ENCODE assay signal across 9 mouse cellular contexts in genomic region chr7:139298446-139298845, GRCm38 (mm10). TPM values are rescaled to one million over a fixed set of nuclear protein-coding genes. Genes with fewer than 3 reads are reported as not detected.
DNase-seq lines count a peak whose midpoint lies in the region; ATAC-seq lines count a peak whose summit lies in the region.
"Had no signal": no experiment of that assay in that cellular context is flagged by ENCODE, and none has a peak within 500 bp of the region (broad histone marks: within the 10 kb centered on the region; RNA-seq: fewer than 3 reads in every experiment).

No protein-coding gene starts in this region.

- no peaks in the 10 kb centered on the region for H3K36me3 ChIP-seq in limb, embryonic 11.5 days (ENCODE audit: control insufficient read depth, insufficient read depth, low read length)
- H3K36me3 ChIP-seq in stomach, embryonic 14.5 days (ENCODE audit: control insufficient read depth, insufficient read depth, low read length), result no peaks in the 10 kb centered on the region
- H3K36me3 ChIP-seq: limb, embryonic 15.5 days had no signal

- no peak overlapping the region for H3K9ac ChIP-seq in limb, embryonic 11.5 days (ENCODE audit: low read length)
- H3K9ac ChIP-seq in stomach, embryonic 14.5 days (replicated peaks; ENCODE audit: low read depth, low read length), result no peak overlapping the region
- H3K9ac ChIP-seq: limb, embryonic 15.5 days had no signal

- WGBS in limb, embryonic 11.5 days, result 47% methylated on average over 4 of the region's 4 CpGs
- 47% methylated on average over 4 of the region's 4 CpGs for WGBS in stomach, embryonic 14.5 days

- peak; percentile 20; the same call in 1 of the 2 replicates for ATAC-seq in limb, embryonic 11.5 days (ENCODE audit: insufficient number of reproducible peaks, low FRiP score, low TSS enrichment, low read depth)
- ATAC-seq in stomach, embryonic 14.5 days (ENCODE audit: insufficient number of reproducible peaks, insufficient read depth, low FRiP score, low read depth), result peak; percentile 26; the same call in 1 of the 2 replicates

- no peak overlapping the region for H3K4me3 ChIP-seq in limb, embryonic 11.5 days (ENCODE audit: low read depth, low read length)
- H3K4me3 ChIP-seq in stomach, embryonic 14.5 days (ENCODE audit: low read depth, low read length), result no peak overlapping the region
- H3K4me3 ChIP-seq: limb, embryonic 15.5 days had no signal

- DNase-seq in adrenal gland, adult (ENCODE audit: inconsistent age in 2 of 2, low spot score in 1 of 2), result peak; percentile 42 to 67
- DNase-seq in adrenal gland, adult 18-20 months (ENCODE audit: low spot score in 2 of 2), result no peak
- DNase-seq in left cerebral cortex, postnatal 4 days, result peak; percentile 55
- no peak for DNase-seq in left cerebral cortex, postnatal 14 days (ENCODE audit: low spot score in 2 of 2)
- peak; percentile 46 for DNase-seq in limb, embryonic 11.5 days (ENCODE audit: low spot score)
- DNase-seq in spleen, postnatal 10 days (ENCODE audit: low spot score in 2 of 2), result no peak
- no peak for DNase-seq in heart, postnatal 36 days

- H3K9me3 ChIP-seq in limb, embryonic 11.5 days (ENCODE audit: control insufficient read depth, low read length), result no peaks in the 10 kb centered on the region
- H3K9me3 ChIP-seq in stomach, embryonic 14.5 days (ENCODE audit: control insufficient read depth, low read depth, low read length), result no peaks in the 10 kb centered on the region
- H3K9me3 ChIP-seq: limb, embryonic 15.5 days had no signal

- intact Hi-C loops in left cerebral cortex, postnatal 4 days (cut with DNase I), result loop anchor here (2.0 to 10.0 kb wide), 3 partner anchors 64 to 171 kb away; no protein-coding TSS in a partner anchor
- intact Hi-C loops in left cerebral cortex, postnatal 14 days (cut with DNase I), result loop anchor here (2.0 to 10.0 kb wide), 2 partner anchors 90 to 174 kb away; no protein-coding TSS in a partner anchor
- intact Hi-C loops in heart, postnatal 36 days (cut with DNase I), result loop anchor here (2.0 to 5.0 kb wide), 3 partner anchors 22 to 176 kb away; no protein-coding TSS in a partner anchor

- no peaks in the 10 kb centered on the region for H3K4me1 ChIP-seq in limb, embryonic 11.5 days (ENCODE audit: control insufficient read depth, insufficient read depth, low read length)
- H3K4me1 ChIP-seq in stomach, embryonic 14.5 days (ENCODE audit: control insufficient read depth, insufficient read depth, low read length), result peaks cover 3% of the 10 kb centered on the region; the same call in 1 of the 2 replicates

- H3K4me2 ChIP-seq in limb, embryonic 11.5 days (ENCODE audit: low read depth, severe bottlenecking), result no peak overlapping the region
- H3K4me2 ChIP-seq in stomach, embryonic 14.5 days (replicated peaks; ENCODE audit: low read depth, low read length), result no peak overlapping the region
- H3K4me2 ChIP-seq: limb, embryonic 15.5 days had no signal

- no peak overlapping the region for H3K27ac ChIP-seq in limb, embryonic 11.5 days (replicated peaks; ENCODE audit: low read depth, low read length)
- no peak overlapping the region for H3K27ac ChIP-seq in stomach, embryonic 14.5 days (ENCODE audit: low read length)
- H3K27ac ChIP-seq: limb, embryonic 15.5 days had no signal

- no peaks in the 10 kb centered on the region for H3K27me3 ChIP-seq in limb, embryonic 11.5 days (ENCODE audit: control insufficient read depth, insufficient read depth, low read length)
- H3K27me3 ChIP-seq in stomach, embryonic 14.5 days (ENCODE audit: control insufficient read depth, insufficient read depth, low read length), result no peaks in the 10 kb centered on the region
- H3K27me3 ChIP-seq: limb, embryonic 15.5 days had no signal

RNA-seq across cellular contexts. Expression of gene Pwwp2b, which starts 50.2 kb away (rescaled TPM):
- 10 to 100 TPM; 11.7 to 12.3 TPM for total RNA-seq in adrenal gland, adult 18-20 months (2021)
- total RNA-seq in left cerebral cortex, postnatal 4 days (2021), result 1 to 10 TPM; 6.2 to 6.7 TPM
- 10 to 100 TPM; 10.4 to 10.9 TPM for total RNA-seq in left cerebral cortex, postnatal 14 days (2021)
- 5.7 and 6.6 TPM in 2 replicates for polyA plus RNA-seq in limb, embryonic 11.5 days (2014; fragmentation: Nextera tagmentation; extraction: Ambion mirVana)
- polyA plus RNA-seq in stomach, embryonic 14.5 days (2014; fragmentation: Nextera tagmentation; extraction: Ambion mirVana), result 16.1 and 17.0 TPM in 2 replicates
- total RNA-seq in heart, postnatal 36 days (2021), result 1 to 10 TPM; 9.5 to 9.7 TPM

Comparison
In these comparisons a context has a peak if more than half of its experiments do, and no peak if none do; other contexts are left out.
1. DNase-seq: peak in adrenal gland, adult (2 of 2), left cerebral cortex, postnatal 4 days (single experiment) and limb, embryonic 11.5 days (single experiment); none in adrenal gland, adult 18-20 months (0 of 2), left cerebral cortex, postnatal 14 days (0 of 2), spleen, postnatal 10 days (0 of 2) and heart, postnatal 36 days (0 of 2).